Mouse (Mus musculus) intestine, embryonic 14.5 days (tissue): ENCODE measurements around the gene Adgra1. TPM values are rescaled to one million over a fixed set of nuclear protein-coding genes. Genes with fewer than 3 reads are reported as not detected.
A peak's percentile ranks its signal among the peaks of the same experiment; 100 is the strongest.

Experiments used
- ATAC-seq: fragments of 200-750 bp; cut with Nextera tagmentation; replicated peaks from 2 replicates; pipeline ENCODE4 v1.8.0; 2017; ENCODE audit warnings: low read depth, moderate number of reproducible peaks, moderate TSS enrichment, moderate library complexity; ENCODE audit not compliant: low FRiP score, low TSS enrichment
- DNase-seq: peaks from one replicate; pipeline ENCODE4 v3.0.0-alpha.2; 2018; ENCODE audit warnings: low spot score
- H3K27ac ChIP-seq: fragments of 300-500 bp; sonication (generic); 2 replicates; pipeline ENCODE4 v1.5.1; 2014; ENCODE audit warnings: low read depth, mild to moderate bottlenecking, control low read depth
- H3K27me3 ChIP-seq: fragments of 300-500 bp; sonication (generic); replicated peaks from 2 replicates; pipeline ENCODE4 v1.6.1; 2014; ENCODE audit warnings: low read length, control low read depth; ENCODE audit not compliant: control insufficient read depth, insufficient read depth
- H3K36me3 ChIP-seq: fragments of 300-500 bp; sonication (generic); 2 replicates; pipeline ENCODE4 v1.6.1; 2014; ENCODE audit warnings: low read length, control low read depth; ENCODE audit not compliant: control insufficient read depth, insufficient read depth
- H3K4me1 ChIP-seq: fragments of 300-500 bp; sonication (generic); replicated peaks from 2 replicates; pipeline ENCODE4 v1.6.1; 2014; ENCODE audit warnings: low read length, control low read depth, mixed read lengths; ENCODE audit not compliant: control insufficient read depth, insufficient read depth
- H3K4me2 ChIP-seq: fragments of 300-500 bp; sonication (generic); 2 replicates; pipeline ENCODE4 v1.6.1; 2014; ENCODE audit warnings: low read length
- H3K4me3 ChIP-seq: fragments of 300-500 bp; sonication (generic); 2 replicates; pipeline ENCODE4 v1.5.1; 2014; ENCODE audit warnings: low read depth, low read length, control low read depth, mixed read lengths
- H3K9ac ChIP-seq: fragments of 300-500 bp; sonication (generic); 2 replicates; pipeline ENCODE4 v1.6.1; 2014; ENCODE audit warnings: mild to moderate bottlenecking, low read length
- H3K9me3 ChIP-seq: fragments of 300-500 bp; sonication (generic); 2 replicates; pipeline ENCODE4 v1.6.1; 2016; ENCODE audit warnings: low read length, control low read depth; ENCODE audit not compliant: control insufficient read depth
- WGBS: fragments of 180-500 bp; shearing (Covaris S2); extraction: QIAGEN DNeasy Blood & Tissue Kit; methylation state at CpG from one replicate; pipeline ENCODE4 v1.1.7; 2014; 5-methylcytosine and 5-hydroxymethylcytosine counted together
- polyA plus RNA-seq: library from polyadenylated mRNA; unstranded; fragments of >200 nt; fragmentation: Nextera tagmentation; extraction: Ambion mirVana; gene quantifications from 2 replicates; pipeline ENCODE4 v1.2.1, GENCODE M21; 2014

Adgra1 gene
- polyA plus RNA-seq, 1 experiment from 2014 or later = 0.50 TPM

GRCm38 (mm10) chr7:139894655-139895557 is 60.9 kb downstream of the Adgra1 start, which contains the start of gene Kndc1:
Gene Kndc1 (plus strand): TSS chr7:139894696.
- peaks cover 42% of the 10 kb centered on the region for H3K27me3 ChIP-seq

GRCm38 (mm10) chr7:139896271-139896670 is 62.3 kb downstream of the Adgra1 start:
- no peaks in the 10 kb centered on the region; the same call in 1 of the 2 replicates for H3K4me1 ChIP-seq
- H3K36me3 ChIP-seq = no peaks in the 10 kb centered on the region
- H3K27me3 ChIP-seq = peaks cover 42% of the 10 kb centered on the region
- no peak overlapping the region for H3K4me2 ChIP-seq
- DNase-seq (no peak), ATAC-seq (no peak)
- no peak overlapping the region for H3K4me3 ChIP-seq
- no peak overlapping the region for H3K9ac ChIP-seq
- H3K27ac ChIP-seq = no peak overlapping the region
- H3K9me3 ChIP-seq = no peaks in the 10 kb centered on the region
- 85% methylated on average over 7 of the region's 7 CpGs for WGBS

More at GRCm38 (mm10) chr7:139894655-139895557, 60.9 kb downstream of the Adgra1 start, which contains the start of gene Kndc1:
- ATAC-seq = peak; percentile 40
- Histone ChIP-seq H3K4me3 (peak within 1 kb of the TSS; percentile 43), H3K36me3 (no peaks in the 10 kb centered on the region), H3K4me2 (peak within 1 kb of the TSS; percentile 81), H3K27ac (no peak within 1 kb of the TSS), H3K9me3 (no peaks in the 10 kb centered on the region), H3K4me1 (no peaks in the 10 kb centered on the region; the same call in 1 of the 2 replicates), H3K9ac (0 out of 2 replicates have a peak within 1 kb of the TSS, but pooled peaks have one; percentile 25)
- 1% methylated on average over 50 of the region's 50 CpGs for WGBS
- no peak for DNase-seq

GRCm38 (mm10) chr7:139896796-139897195 is 62.8 kb downstream of the Adgra1 start:
- no peaks in the 10 kb centered on the region for H3K9me3 ChIP-seq
- no peak overlapping the region for H3K9ac ChIP-seq
- DNase-seq = no peak
- H3K4me3 ChIP-seq = no peak overlapping the region
- no peak overlapping the region for H3K27ac ChIP-seq
- no peaks in the 10 kb centered on the region for H3K36me3 ChIP-seq
- 85% methylated on average over 7 of the region's 7 CpGs for WGBS
- H3K4me2 ChIP-seq = no peak overlapping the region
- H3K4me1 ChIP-seq = no peaks in the 10 kb centered on the region; the same call in 1 of the 2 replicates
- ATAC-seq = no peak
- H3K27me3 ChIP-seq = peaks cover 42% of the 10 kb centered on the region

- Histone ChIP-seq H3K9me3 (no peaks in the 10 kb centered on the region), H3K9ac (no peak overlapping the region), H3K4me2 (no peak overlapping the region), H3K27ac (no peak overlapping the region), H3K4me1 (no peaks in the 10 kb centered on the region; the same call in 1 of the 2 replicates), H3K27me3 (peaks cover 34% of the 10 kb centered on the region), H3K4me3 (no peak overlapping the region), H3K36me3 (no peaks in the 10 kb centered on the region)
- WGBS = 63% methylated on average over 2 of the region's 2 CpGs
- ATAC-seq = no peak
- DNase-seq = no peak
Observed at GRCm38 (mm10) chr7:139898606-139899005, 64.6 kb downstream of the Adgra1 start.

GRCm38 (mm10) chr7:139899505-139899904 is 65.5 kb downstream of the Adgra1 start:
- H3K27me3 ChIP-seq = peaks cover 27% of the 10 kb centered on the region
- H3K9me3 ChIP-seq = no peaks in the 10 kb centered on the region
- no peaks in the 10 kb centered on the region for H3K36me3 ChIP-seq
- ATAC-seq (no peak), DNase-seq (no peak)
- 79% methylated on average over 7 of the region's 7 CpGs for WGBS
- no peak overlapping the region for H3K9ac ChIP-seq
- no peak overlapping the region for H3K4me2 ChIP-seq
- no peak overlapping the region for H3K27ac ChIP-seq
- no peaks in the 10 kb centered on the region; the same call in 1 of the 2 replicates for H3K4me1 ChIP-seq
- H3K4me3 ChIP-seq = no peak overlapping the region

- H3K27ac ChIP-seq = no peak overlapping the region
- no peak for ATAC-seq
- no peaks in the 10 kb centered on the region for H3K36me3 ChIP-seq
- no peak overlapping the region for H3K4me2 ChIP-seq
- peaks cover 8% of the 10 kb centered on the region; the same call in 1 of the 2 replicates for H3K4me1 ChIP-seq
- H3K9me3 ChIP-seq = no peaks in the 10 kb centered on the region
- H3K27me3 ChIP-seq = peaks cover 18% of the 10 kb centered on the region
- no peak for DNase-seq
- no peak overlapping the region for H3K4me3 ChIP-seq
- WGBS = 95% methylated on average over 7 of the region's 7 CpGs
- H3K9ac ChIP-seq = no peak overlapping the region
Observed at GRCm38 (mm10) chr7:139900456-139900855, 66.5 kb downstream of the Adgra1 start.

- peaks cover 15% of the 10 kb centered on the region; the same call in 1 of the 2 replicates for H3K27me3 ChIP-seq
- H3K36me3 ChIP-seq = no peaks in the 10 kb centered on the region
- peaks cover 13% of the 10 kb centered on the region; the same call in 1 of the 2 replicates for H3K4me1 ChIP-seq
- H3K9ac ChIP-seq = no peak overlapping the region
- H3K27ac ChIP-seq = no peak overlapping the region
- no peak overlapping the region for H3K4me2 ChIP-seq
- H3K4me3 ChIP-seq = no peak overlapping the region
- DNase-seq (no peak), ATAC-seq (no peak)
- no peaks in the 10 kb centered on the region for H3K9me3 ChIP-seq
- WGBS = 79% methylated on average over 6 of the region's 6 CpGs
Observed at GRCm38 (mm10) chr7:139900896-139901295, 66.9 kb downstream of the Adgra1 start.

- H3K9me3 ChIP-seq = no peaks in the 10 kb centered on the region
- H3K4me2 ChIP-seq = no peak overlapping the region
- H3K36me3 ChIP-seq = no peaks in the 10 kb centered on the region
- ATAC-seq (no peak), DNase-seq (no peak)
- H3K27me3 ChIP-seq = peaks cover 4% of the 10 kb centered on the region; the same call in 1 of the 2 replicates
- no peak overlapping the region for H3K4me3 ChIP-seq
- 36% methylated on average over 1 of the region's 1 CpGs for WGBS
- H3K27ac ChIP-seq = no peak overlapping the region
- peaks cover 13% of the 10 kb centered on the region; the same call in 1 of the 2 replicates for H3K4me1 ChIP-seq
- H3K9ac ChIP-seq = no peak overlapping the region
Observed at GRCm38 (mm10) chr7:139901981-139902380, 68.0 kb downstream of the Adgra1 start.
